Mouse (Mus musculus): ENCODE data around the gene Morn1.

The Morn1 gene

DNA sequence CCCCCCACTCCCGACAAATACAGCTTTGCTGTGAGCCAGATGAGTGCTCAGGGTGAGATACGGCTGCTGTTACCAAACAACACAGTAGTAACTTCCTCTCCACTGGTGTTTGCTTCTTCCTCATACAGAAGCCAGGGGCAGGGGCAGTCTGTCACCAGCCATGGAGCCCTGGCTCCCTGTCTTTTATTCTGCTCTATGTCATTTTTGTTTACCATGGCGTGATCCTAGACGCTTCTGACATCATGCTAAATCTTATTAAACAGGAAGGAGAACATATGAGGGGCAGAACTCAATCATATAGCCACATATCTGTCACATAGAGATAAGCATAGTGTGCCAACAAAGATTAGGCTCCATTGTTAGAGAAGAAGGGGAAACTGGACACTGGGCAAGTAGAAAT lies 30.2 kb downstream of the Morn1 start:
- in situ Hi-C loops (cut with MboI, MseI): no loop called here

DNA sequence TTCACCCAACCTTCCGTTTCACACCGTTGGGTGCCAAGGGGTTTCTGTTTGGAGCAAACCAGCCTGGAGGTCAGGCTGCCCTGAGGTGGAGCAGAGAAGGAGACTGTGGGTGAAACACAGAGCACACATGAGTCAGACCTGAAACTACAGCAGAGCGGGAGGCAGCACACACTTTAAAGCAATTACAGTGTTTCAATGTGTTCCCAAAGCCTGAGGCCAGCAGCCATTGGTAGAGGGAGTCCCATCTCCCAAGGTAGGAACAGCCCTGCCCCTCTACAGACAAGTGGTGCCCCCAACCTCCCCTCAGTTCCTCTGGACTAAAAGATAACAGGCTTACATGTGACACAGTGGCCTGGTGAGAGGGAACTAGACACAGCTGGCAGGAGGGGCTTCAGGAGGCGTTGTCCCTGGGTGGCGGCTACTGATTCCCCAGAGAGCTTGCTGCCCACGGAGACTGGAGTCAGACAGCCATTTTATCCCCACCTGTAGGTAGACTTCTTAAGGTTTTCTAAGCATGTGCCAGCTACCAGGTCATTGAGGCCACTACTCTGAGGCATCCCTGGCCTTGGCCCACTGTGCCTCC lies 31.1 kb downstream of the Morn1 start:
- in situ Hi-C loops (cut with MboI, MseI): no loop called here

DNA sequence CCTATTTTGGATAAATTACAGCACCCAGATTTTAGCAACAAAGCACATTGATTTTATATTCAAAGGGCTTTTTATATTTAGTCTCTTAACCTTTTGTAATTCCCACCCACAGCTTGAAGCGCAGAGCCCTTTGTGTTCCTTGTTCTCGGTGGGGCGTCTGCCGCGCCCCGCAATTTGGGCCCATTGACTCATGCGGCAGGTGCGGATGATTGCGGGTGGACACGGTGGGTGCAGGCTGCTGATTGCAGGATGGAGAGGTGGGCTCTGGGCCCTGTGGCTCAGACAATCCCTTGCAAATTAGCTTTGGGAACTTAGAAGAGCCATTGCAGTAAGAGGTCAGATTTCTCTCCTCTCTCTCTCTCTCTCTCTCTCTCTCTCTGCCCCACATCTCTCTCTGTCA lies 31.9 kb downstream of the Morn1 start:
- in situ Hi-C loops (cut with MboI, MseI): no loop called here

DNA sequence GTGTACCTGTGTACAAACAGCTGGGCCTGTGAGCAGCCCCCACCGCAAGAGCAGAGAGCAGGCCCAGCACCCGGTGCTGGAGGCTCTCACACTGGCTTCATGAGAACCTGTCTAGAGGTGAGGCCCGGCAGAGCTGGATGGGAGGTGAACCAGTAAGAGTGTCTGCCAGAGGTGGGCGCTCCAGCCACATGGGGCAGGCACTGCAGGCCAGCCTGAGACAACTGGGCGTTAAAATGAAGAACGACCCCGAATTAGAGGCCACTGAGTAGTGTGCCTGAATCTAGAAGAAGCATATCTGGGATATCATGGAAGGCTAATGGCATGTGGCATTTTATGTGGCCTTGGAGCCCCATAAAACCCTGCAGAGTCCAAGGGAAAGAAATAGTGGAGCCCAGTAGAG lies 33.7 kb downstream of the Morn1 start:
- in situ Hi-C loops (cut with MboI, MseI): no loop called here

DNA sequence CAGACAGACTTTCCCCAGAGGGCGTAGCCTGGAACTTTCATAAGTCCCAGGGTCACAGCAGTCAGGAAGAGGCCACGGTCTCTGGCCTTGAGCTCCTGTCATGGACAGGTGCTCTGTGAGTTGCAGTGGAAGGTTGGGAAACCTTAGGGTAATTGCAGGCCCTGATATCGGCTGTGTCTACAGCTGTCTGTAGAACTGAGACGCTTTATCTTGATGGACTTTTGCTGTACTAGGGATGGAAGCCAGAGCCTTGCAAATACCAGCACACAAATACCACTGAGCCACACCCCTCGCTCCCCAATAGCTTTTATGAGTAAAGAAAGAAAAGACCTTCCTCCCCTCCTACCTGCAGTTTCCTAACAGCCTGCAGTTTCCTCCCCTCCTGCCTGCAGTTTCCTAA lies 34.2 kb downstream of the Morn1 start:
- in situ Hi-C loops (cut with MboI, MseI): no loop called here

DNA sequence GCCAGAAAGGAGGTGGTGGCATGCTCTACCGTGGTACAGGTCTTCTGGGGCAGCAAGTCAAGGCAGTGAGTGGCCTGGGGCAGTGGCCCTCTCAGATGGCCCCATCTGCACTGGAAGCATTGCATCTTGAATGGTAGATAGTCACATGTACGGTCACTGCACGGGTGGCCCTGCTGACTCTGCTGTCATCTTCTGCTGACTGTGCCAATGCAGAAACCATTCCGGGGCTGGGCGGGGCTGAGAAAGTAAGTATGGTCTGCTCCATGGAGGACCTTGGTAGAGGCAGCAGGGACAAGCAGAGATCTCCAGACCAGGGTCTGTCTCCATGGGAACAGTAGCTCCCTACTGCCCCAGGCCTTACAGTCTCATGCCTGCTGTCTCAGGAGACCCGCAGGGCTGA lies 34.8 kb downstream of the Morn1 start:
- in situ Hi-C loops (cut with MboI, MseI): no loop called here

DNA sequence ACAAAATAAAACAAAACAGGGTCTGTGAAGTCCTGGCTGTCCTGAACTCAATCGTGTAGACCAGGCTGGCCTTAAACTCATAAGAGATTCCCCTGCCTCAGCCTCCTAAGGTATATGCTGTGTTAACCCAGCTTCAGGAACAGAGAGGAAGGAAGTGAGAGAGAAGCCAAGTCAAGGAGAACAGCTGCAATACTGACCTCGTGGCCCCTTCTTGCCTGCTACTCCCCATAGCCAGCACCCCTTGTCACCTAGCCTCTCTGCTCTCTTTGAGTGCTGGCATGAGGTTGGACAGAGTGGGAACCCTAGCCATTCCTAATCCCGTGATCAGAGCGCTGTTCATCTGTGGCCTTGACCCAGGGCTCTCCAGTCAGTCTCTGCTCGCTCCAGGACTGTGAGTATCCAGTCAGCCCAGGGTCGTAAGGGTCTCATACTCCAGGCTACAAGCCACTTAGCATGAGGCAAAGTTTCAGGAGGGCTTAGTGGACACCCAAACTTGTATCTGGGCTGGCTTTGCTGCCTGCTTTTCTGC lies 35.6 kb downstream of the Morn1 start:
- in situ Hi-C loops (cut with MboI, MseI): no loop called here

DNA sequence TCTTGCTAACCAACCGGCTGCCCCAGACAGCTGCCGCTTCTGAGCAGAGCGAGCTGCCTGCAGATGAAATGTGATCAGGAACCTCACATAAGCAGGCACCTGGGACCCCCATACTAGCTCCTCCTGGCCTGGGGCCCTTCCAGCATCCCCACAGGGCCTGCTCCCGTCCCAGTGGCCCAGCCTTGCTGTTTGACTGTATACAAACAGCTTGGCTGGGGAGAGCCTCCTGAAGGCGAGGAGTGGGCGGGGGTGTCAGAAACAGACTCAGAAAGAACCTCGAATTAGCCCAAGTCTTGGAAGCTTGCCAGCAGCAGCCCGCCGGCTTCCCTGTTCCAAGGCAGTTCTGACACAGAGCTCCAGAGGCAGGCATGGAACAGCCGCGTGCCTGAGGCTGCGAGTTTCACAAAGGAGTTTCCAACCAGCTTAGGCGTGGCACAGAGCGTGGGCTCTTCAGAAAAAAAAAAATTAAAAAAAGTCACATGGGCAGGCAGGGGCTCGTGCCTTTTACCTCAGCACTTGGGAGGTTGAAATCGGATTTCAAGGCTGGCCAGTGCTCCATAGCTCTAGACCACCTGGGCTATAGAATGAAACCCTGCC lies 36.2 kb downstream of the Morn1 start:
- in situ Hi-C loops (cut with MboI, MseI): no loop called here

DNA sequence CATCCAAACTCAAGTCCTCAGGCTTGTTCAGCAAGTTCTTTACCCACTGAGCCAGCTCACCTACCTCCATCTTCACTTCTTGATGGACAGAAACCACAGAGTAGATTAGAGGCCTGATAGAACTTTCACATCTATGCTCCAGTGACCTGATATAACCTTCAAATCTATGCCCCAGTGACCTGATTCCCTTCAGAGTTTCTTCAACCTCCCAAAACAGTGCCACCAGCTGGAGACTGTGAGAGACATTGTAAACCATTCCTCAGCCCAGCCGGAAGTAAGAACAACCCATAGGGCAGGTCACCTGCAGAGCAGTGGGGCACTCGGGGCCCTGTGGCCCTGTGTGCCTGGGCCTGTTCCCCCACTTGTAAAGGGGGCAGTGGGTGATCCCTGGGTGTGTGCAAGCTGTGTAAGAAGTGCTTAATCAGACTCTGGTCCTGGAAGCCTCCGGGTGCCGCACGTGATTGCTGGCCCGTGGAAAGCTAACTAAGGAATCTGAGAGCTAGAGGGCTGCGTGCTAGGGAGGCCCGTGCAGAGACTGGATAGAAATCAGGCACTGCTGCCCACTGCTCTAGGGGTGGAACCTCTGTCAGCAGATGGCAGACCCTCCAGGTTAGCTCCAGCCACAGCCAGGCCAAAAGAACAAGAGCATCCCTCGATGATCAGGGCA lies 37.6 kb downstream of the Morn1 start:
- in situ Hi-C loops (cut with MboI, MseI): no loop called here

DNA sequence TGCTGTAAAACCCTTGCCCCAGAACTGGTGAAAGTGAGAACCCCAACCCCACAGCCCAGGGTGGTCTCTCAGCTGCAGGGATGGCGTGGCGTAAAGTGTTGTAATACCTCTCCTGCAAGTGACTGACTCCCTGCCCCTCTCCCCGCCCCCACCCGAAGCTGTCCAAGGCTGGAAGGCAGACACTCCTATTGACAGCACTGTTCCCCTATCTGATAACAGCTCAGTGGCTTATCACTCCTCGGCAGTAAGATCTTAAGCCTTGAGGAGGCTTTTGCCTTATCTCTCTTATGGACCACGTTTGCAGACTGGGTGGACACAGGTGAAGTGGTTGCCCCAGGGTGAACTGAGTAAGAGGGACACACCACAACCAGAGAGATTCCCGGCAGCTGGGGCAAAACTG lies 38.9 kb downstream of the Morn1 start:
- in situ Hi-C loops (cut with MboI, MseI): no loop called here

DNA sequence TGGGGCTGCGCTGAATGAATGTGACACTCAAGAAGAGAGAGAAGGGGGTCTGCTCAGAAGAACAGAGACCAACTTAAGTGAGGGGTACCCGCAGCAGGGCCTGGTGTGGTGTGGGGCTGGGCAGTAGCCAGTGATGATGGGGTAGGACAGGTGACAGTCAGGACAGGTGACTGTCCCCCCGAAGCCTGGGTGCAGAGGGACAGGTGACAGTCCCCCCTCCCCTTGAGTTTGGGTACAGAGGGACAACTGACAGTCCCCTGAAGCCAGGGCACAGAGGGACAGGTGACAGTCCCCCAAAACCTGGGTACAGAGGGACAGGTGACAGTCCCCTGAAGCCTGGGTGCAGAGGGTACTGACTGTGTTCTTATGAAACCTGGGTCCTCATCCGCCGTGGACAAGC lies 39.8 kb downstream of the Morn1 start:
- in situ Hi-C loops (cut with MboI, MseI): no loop called here

DNA sequence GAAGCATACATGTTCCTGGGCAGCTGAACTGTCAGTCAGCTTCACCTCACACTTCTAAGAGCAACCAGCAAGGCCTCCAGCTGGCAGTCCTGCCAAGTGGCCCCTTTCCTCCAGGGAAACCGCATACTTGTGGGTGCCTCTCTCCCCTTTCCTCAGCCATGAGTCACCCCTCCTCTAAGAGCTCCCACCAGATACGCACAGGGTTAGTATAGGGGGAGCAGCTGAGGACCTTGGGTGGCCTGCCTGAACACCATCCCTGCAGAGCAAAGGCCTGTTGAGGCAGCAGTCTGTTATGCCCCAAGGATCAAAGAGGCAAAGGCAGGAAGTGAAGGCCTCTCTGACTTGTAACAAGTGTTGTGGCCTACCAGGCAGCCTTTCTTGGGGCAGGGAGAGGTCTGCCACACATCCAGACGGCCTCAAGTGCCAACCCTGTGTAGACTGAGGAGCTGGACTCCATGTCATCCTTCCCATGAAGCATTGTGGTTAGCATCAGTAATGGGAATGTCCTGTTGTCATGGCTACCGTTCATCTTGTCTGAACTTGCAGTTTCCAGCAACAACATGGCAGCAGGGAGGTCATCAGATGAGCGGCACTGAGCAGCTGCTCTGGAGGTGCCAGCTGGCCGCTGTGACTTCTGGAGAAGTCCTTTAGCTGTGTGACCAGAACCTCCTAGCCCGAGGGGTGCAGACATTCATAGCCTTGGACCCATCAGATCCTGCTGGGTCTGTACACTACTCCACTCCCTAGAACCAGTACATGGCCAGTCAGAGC lies 40.4 kb downstream of the Morn1 start:
- in situ Hi-C loops (cut with MboI, MseI): no loop called here

DNA sequence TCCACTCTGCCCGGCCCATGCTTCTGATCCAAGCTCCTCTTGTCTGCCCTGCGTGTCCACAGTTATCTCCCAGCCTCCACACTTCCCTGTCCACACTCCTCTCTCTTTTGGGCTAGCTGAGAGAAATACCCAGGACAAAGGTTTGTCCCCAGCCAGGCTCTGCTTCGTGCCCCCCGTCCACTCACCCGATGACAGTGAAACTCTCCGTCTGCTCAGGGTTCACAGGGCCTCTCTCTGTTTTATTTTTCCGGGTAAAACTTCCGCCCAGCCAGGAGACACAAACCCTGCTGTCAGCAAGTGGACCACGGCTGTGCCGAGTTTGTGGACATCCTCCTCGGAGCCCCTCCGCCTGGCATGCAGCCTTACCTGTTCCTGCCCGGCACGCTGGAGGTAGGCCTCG lies 42.0 kb downstream of the Morn1 start:
- in situ Hi-C loops (cut with MboI, MseI): no loop called here

DNA sequence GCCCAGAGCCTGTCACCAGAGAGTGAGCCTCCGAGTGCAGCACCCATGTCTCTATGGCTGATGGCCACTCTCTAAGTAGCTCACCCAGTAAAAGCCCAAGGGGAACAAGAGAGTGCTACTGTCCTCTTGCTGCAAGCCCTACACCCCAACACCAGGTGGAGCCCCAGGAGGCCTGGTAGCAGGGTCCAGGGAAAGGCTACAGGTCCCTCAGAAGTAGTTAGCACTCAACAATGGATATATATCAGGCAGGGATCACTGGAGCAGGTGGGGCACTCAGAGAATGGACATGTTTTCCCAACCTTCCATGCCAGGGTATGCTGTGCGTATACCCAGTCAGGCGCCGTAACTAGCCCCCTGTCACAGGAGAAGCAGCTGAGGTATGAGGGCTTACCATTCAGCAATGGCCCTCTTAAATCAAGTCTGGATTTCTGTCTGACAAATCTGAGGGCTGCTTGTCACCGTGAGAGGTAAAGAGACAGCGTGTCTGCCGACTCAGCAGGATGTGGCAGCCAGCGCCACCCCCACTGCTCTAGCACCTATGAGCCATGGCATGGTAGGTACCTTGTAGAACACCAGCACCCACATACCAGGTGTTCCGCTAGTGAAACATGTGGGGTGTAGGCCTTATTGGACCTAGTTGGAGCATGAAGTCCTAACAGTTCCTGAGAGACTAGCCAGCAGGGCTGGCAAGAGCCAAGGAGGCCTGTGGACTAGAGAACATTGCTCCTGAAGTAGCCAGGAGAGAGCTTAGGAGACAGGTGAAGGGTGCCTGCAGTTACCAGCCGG lies 42.9 kb downstream of the Morn1 start:
- in situ Hi-C loops (cut with MboI, MseI): no loop called here

DNA sequence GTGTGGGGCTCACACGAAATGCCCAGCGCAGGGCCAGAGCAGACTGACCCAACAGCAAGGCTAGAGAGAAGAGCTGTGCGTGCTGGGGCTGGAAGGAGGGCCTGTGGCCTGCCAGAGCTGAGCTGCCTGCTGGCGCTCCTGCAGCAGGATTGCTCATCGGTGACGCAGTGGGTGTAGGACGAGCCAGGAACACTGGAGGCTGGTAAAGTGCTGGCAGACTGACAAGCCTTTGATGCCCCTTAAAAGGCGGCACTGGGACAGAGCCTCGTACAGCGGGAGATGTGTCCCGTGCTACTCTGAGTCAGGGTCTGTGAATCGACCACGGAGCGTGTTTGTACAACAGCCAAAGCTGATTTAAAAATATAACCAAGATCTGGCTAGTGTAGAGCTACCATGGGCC lies 43.6 kb downstream of the Morn1 start:
- in situ Hi-C loops (cut with MboI, MseI): loop anchor here (10.0 kb wide), 1 partner anchor 525 kb away; no protein-coding TSS in a partner anchor

DNA sequence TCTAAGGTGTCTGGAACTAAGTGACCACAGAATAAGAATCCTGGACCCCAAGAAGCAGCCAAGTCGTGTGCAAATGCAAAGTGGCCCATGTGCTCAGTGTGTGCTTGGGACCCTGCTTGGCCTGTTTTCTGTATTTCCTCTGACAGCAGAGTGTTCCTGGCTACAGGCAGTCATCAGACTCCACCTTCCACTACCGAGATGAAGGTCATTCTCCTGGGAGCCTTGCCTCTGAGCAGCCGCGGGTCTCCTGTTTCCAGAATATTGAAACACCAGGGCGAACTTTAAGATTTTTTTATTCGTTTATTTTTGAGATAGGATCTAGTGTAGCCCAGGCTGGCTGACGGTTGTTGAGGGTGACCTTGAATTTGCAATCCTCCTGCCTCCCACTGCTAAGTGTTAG lies 44.2 kb downstream of the Morn1 start:
- in situ Hi-C loops (cut with MboI, MseI): loop anchor here (10.0 kb wide), 1 partner anchor 526 kb away; no protein-coding TSS in a partner anchor

DNA sequence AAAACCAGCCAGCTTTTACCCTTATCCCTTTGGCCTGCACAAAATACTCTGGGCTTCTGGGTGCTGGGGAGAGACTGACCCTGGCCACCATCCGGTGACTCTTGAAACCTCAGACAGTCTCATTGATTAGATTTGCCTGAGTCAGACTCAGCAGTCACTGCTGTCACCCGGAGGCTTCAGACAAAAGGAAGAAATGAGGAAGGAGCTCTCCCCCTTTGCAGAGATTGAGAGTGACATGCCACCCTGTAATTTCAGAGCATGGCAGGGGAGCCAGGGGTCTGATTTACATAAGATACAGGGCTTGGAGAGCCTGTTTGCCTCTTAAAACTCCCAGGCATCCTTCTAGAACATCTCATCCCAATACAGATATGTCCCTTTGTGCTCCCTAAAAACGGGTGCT lies 46.8 kb downstream of the Morn1 start:
- in situ Hi-C loops (cut with MboI, MseI): loop anchor here (10.0 kb wide), 1 partner anchor 528 kb away; no protein-coding TSS in a partner anchor

DNA sequence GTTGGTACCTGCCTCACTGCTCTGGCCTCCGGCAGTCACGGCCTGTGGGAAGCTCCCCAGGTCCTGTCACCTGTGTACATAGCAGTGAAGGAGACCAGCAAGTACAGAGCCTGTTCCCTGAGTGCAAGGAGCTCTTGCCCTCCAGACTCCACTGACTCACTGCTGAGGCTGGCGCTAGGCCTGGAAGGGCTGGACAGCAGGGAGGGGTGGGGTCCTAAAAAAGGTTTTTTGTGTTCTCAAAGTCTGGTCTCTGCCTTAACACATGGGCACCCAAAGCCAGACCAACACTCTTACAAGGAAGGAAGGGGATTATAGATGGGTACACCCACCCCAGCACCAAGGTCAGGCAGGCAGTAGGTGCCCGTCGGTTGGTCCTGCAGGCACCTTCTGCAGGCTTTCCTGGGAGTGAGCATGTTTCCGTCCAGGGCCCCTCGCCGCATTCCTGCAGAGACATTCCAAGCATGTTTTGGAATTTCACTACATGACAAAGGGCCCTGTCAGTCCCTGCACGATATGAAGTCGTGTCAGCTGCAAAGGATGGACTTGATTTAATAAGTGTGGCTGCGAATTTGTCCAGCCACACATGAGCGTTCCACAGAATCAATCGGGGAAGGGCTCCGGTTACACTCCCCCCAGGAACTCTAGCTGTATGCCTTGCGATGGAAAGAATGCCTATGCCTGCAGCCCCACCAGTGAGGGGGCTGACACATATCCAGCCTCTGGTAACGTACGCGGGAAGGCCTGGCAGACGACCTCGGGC lies 47.5 kb downstream of the Morn1 start:
- in situ Hi-C loops (cut with MboI, MseI): loop anchor here (10.0 kb wide), 1 partner anchor 529 kb away; no protein-coding TSS in a partner anchor

DNA sequence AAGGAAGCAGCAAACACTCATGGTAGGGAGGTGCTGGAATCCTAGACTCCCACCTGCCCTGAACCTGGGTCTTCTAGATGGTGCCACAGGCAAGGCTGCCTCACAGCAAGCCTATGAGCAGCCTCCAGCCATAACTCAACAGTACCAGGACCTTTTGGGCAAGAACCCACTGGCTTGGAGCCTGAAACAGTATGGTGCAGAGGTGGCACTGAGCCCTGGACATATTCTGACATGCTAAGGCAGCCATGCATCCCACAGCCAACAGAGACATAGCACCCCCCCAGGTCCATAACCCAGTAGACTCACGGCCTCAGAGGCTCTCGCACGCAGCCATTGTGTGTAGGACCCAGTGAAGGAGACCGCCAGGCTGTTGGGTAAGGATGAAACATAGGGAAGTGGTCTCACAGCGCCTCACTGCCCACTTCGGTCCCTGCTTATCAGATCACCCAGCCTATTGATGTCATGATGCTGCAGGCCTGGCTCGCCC lies 48.4 kb downstream of the Morn1 start:
- in situ Hi-C loops (cut with MboI, MseI): loop anchor here (10.0 kb wide), 1 partner anchor 530 kb away; no protein-coding TSS in a partner anchor

DNA sequence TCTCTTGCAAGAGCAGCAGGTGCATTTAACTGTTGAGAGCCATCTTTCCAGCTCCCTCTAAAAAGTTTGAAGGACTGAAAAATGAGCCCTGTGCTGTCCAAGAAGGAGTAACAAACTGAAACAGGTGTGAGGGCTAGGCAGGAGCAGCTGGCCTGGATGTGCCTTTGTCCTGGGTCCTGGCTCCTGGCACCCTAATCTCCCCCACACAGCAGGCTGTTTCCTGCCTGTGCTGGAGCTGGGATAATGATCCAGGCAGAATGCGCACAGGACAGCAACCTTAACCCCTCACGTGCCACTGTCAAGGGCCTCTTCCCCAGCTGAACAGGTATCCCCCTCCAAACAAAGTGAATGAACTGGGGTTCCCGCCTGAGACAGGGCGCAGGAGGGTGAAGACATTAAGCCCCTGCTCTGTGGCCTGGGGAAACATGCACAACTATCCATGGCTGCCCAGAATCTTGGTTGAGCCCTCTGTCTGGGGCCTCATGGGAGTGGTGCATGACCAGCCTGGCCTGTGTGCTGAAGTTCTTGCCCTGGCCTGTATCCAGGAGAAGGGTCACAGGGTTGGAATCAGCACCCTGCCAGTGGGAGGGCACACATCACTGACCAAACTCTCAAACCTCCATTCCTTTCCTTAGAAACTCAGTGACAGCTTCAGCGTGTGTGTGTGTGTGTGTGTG lies 49.7 kb downstream of the Morn1 start:
- in situ Hi-C loops (cut with MboI, MseI): loop anchor here (10.0 kb wide), 1 partner anchor 531 kb away; no protein-coding TSS in a partner anchor
